Mouse (Mus musculus) MEL (cell line): Measurements from ENCODE around the gene Emilin2. TPM values are rescaled to one million over a fixed set of nuclear protein-coding genes. Genes with fewer than 3 reads are reported as not detected.

Source experiments
- DNase-seq: peaks from one replicate; pipeline ENCODE4 v3.0.0; 2011; ENCODE audit warnings: low read depth, low spot score
- H3K27ac ChIP-seq: 2 replicates; pipeline ENCODE4 v1.5.1; 2012; ENCODE audit warnings: low read depth, mild to moderate bottlenecking, control low read depth, low read length, moderate library complexity; ENCODE audit not compliant: control insufficient read depth
- H3K27me3 ChIP-seq, 2 experiments: fragments of 150-350 bp in 1 of 2; sonication (generic) in 1 of 2; 2 replicates each; pipeline ENCODE4 v1.6.1; 2012; ENCODE audit warnings: low read length in 2 of 2, mild to moderate bottlenecking in 2 of 2, improper control_type of control experiment in 1 of 2, moderate library complexity in 1 of 2; ENCODE audit not compliant: insufficient read depth in 2 of 2, control insufficient read depth in 1 of 2
- H3K36me3 ChIP-seq, 2 experiments: 2 replicates each; pipeline ENCODE4 v1.6.1; 2012 to 2014; ENCODE audit warnings: low read length in 2 of 2, improper control_type of control experiment in 1 of 2, inconsistent platforms in 1 of 2, mild to moderate bottlenecking in 1 of 2; ENCODE audit not compliant: insufficient read depth in 2 of 2, control insufficient read depth in 1 of 2
- H3K4me1 ChIP-seq, 2 experiments: fragments of 150-350 bp in 1 of 2; sonication (generic) in 1 of 2; 2 replicates each; pipeline ENCODE4 v1.6.1; 2012; ENCODE audit warnings: low read length in 2 of 2, improper control_type of control experiment in 1 of 2, mild to moderate bottlenecking in 1 of 2; ENCODE audit not compliant: insufficient read depth in 2 of 2, control insufficient read depth in 1 of 2
- H3K4me3 ChIP-seq, 2 experiments: fragments of 150-350 bp in 1 of 2; sonication (generic) in 1 of 2; 2 replicates each; pipeline ENCODE4 v1.5.1; 2012; ENCODE audit warnings: low read depth in 2 of 2, low read length in 2 of 2, mild to moderate bottlenecking in 2 of 2, moderate library complexity in 2 of 2, control low read depth in 1 of 2, improper control_type of control experiment in 1 of 2; ENCODE audit not compliant: control insufficient read depth in 1 of 2, insufficient read depth in 1 of 2
- H3K79me2 ChIP-seq: 2 replicates; pipeline ENCODE4 v1.6.1; 2012; ENCODE audit warnings: mild to moderate bottlenecking, low read length, moderate library complexity; ENCODE audit not compliant: control insufficient read depth, poor library complexity, insufficient read depth
- H3K9ac ChIP-seq: 2 replicates; pipeline ENCODE4 v1.6.1; 2012; ENCODE audit warnings: low read depth, mild to moderate bottlenecking, control low read depth, low read length, moderate library complexity; ENCODE audit not compliant: control insufficient read depth, poor library complexity, severe bottlenecking
- H3K9me3 ChIP-seq: fragments of 150-350 bp; sonication (generic); replicated peaks from 2 replicates; pipeline ENCODE4 v1.6.1; 2012; ENCODE audit warnings: mild to moderate bottlenecking, low read length, improper control_type of control experiment, moderate library complexity; ENCODE audit not compliant: insufficient read depth
- BHLHE40 ChIP-seq: IDR thresholded peaks from 2 replicates; pipeline ENCODE4 v1.6.1; 2012; ENCODE audit warnings: low read depth, mild to moderate bottlenecking, inconsistent platforms, low read length, improper control_type of control experiment, borderline replicate concordance
- CHD2 ChIP-seq: IDR thresholded peaks from 2 replicates; pipeline ENCODE4 v1.6.1; 2011; ENCODE audit warnings: low read length, improper control_type of control experiment
- EP300 ChIP-seq, 2 experiments: IDR thresholded peaks; 2 replicates each; pipeline ENCODE4 v1.6.1; 2011; ENCODE audit warnings: improper control_type of control experiment in 2 of 2, low read length in 2 of 2, low read depth in 1 of 2, mild to moderate bottlenecking in 1 of 2
- ETS1 ChIP-seq: IDR thresholded peaks from 2 replicates; pipeline ENCODE4 v1.6.1; 2012; ENCODE audit warnings: low read depth, mild to moderate bottlenecking, inconsistent platforms, low read length, improper control_type of control experiment, moderate library complexity
- JUND ChIP-seq: IDR thresholded peaks from 2 replicates; pipeline ENCODE4 v1.6.1; 2011; ENCODE audit warnings: low read depth, mild to moderate bottlenecking, improper control_type of control experiment, low read length
- MAFK ChIP-seq: IDR thresholded peaks from 2 replicates; pipeline ENCODE4 v1.6.1; 2011; ENCODE audit warnings: low read depth, mild to moderate bottlenecking, low read length, improper control_type of control experiment, borderline replicate concordance
- MAX ChIP-seq: IDR thresholded peaks from 2 replicates; pipeline ENCODE4 v1.6.1; 2011; ENCODE audit warnings: low read length, improper control_type of control experiment
- MXI1 ChIP-seq: IDR thresholded peaks from 2 replicates; pipeline ENCODE4 v1.6.1; 2011; ENCODE audit warnings: mild to moderate bottlenecking, low read depth, low read length, improper control_type of control experiment
- MYC ChIP-seq: IDR thresholded peaks from 2 replicates; pipeline ENCODE4 v1.6.1; 2011; ENCODE audit warnings: low read depth, mild to moderate bottlenecking, low read length, improper control_type of control experiment, moderate library complexity
- NELFE ChIP-seq: IDR thresholded peaks from 2 replicates; pipeline ENCODE4 v1.6.1; 2011; ENCODE audit warnings: low read depth, low read length, improper control_type of control experiment
- RAD21 ChIP-seq: IDR thresholded peaks from 2 replicates; pipeline ENCODE4 v1.6.1; 2011; ENCODE audit warnings: mild to moderate bottlenecking, low read depth, low read length, improper control_type of control experiment
- SIN3A ChIP-seq: IDR thresholded peaks from 2 replicates; pipeline ENCODE4 v1.6.1; 2012; ENCODE audit warnings: low read length, improper control_type of control experiment, inconsistent platforms
- TAL1 ChIP-seq: IDR thresholded peaks from 2 replicates; pipeline ENCODE4 v1.6.1; 2012; ENCODE audit warnings: mild to moderate bottlenecking, inconsistent platforms, low read length, moderate library complexity, mixed read lengths
- UBTF ChIP-seq: IDR thresholded peaks from 2 replicates; pipeline ENCODE4 v1.6.1; 2012; ENCODE audit warnings: low read depth, mild to moderate bottlenecking, inconsistent platforms, low read length, improper control_type of control experiment, moderate library complexity, borderline replicate concordance; ENCODE audit not compliant: insufficient read depth
- USF2 ChIP-seq, 2 experiments: IDR thresholded peaks; 2 replicates each; pipeline ENCODE4 v1.6.1; 2011 to 2012; ENCODE audit warnings: improper control_type of control experiment in 2 of 2, low read length in 2 of 2, borderline replicate concordance in 1 of 2, inconsistent platforms in 1 of 2, low read depth in 1 of 2, mild to moderate bottlenecking in 1 of 2; ENCODE audit not compliant: insufficient read depth in 1 of 2
- ZMIZ1 ChIP-seq: IDR thresholded peaks from 2 replicates; pipeline ENCODE4 v1.6.1; 2012; ENCODE audit warnings: low read depth, mild to moderate bottlenecking, inconsistent platforms, low read length, improper control_type of control experiment, moderate library complexity
- ZNF384 ChIP-seq: IDR thresholded peaks from 2 replicates; pipeline ENCODE4 v1.6.1; 2012; ENCODE audit warnings: low read depth, mild to moderate bottlenecking, inconsistent platforms, low read length, improper control_type of control experiment
- polyA plus RNA-seq, 2 experiments: library from polyadenylated mRNA; stranded (reverse) in 1 of 2; unstranded in 1 of 2; fragments of >175 nt in 1 of 2; fragments of >200 nt in 1 of 2; gene quantifications; 2 replicates each; pipeline versions ENCODE4 v1.2.1 to v1.2.4; 2012; ENCODE audit warnings: low replicate concordance in 2 of 2, low read depth in 1 of 2; ENCODE audit not compliant: insufficient read length in 2 of 2, insufficient read depth in 1 of 2, missing spikeins in 1 of 2
- total RNA-seq: library from RNA; depleted of rRNA; stranded (reverse); fragments of 300-350 nt; gene quantifications from 2 replicates; pipeline ENCODE4 v1.2.3, GENCODE M21; 2012

Emilin2 gene
- total and polyA plus RNA-seq, 3 experiments: 37.4 to 95.5 (median 92.6) TPM

DNA sequence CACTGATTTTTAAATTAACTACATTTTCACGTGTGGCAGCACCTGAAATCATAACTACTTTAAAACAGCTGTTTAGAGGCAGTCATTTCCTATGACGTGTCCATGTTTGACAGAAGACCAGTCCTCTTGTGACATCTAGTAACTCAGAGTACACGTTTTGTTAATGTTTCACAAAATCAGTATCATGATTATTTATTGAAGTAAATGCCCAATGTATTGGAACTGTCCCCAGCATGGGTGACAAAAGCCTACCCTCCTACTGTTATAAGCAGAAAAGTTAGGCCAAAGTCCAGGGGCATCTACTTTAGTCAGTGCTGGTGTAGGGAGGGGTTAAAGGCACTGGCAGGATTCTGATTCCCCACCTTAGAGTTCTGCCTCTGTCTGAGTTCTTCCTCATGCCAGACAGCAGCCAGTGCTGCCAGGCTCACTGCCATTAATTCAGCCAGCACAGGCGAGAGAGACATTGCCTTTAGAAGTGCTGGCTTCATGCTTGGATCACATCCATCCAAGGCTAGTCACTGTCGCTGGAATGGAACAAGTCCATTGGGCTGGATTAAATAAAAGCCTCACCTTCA lies 94.6 kb downstream of the Emilin2 start:
- DNase-seq: no peak
- Histone ChIP-seq H3K79me2 (peaks cover 36% of the 10 kb centered on the region), H3K4me1 (peaks cover 33 to 34% of the 10 kb centered on the region in 2 experiments), H3K9me3 (no peaks in the 10 kb centered on the region), H3K27ac (no peak overlapping the region), H3K4me3 (no peak overlapping the region), H3K36me3 (peaks cover 29 to 40% of the 10 kb centered on the region in 2 experiments), H3K9ac (no peak overlapping the region), H3K27me3 (no peaks in the 10 kb centered on the region)
- TF ChIP-seq RAD21 (no peak), MAFK (no peak), UBTF (no peak), EP300 (IDR thresholded peaks at IDR 0.05; ENCODE audit: low read depth in 1 of 2, low read length in 2 of 2) (no peak), TAL1 (no peak), JUND (no peak), NELFE (no peak)

DNA sequence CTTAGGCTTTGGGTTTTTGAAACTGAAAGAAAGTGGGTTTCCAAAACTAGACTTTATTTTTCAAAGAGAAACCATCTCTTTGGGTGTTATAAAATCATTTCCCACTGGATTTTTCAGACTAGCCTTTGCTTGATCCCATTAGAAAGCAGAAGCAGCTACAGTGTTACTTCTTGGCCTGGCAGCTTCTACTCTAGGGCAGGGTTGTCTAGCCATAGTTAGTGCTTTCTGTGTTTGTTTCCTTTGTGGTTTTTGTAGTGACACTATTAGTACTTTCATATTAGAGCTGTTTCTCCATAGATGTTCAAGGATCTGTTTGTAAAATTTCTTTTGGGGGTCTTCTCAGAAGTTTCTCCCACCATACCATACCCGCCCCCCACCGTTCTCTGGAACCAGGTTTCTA lies 95.5 kb downstream of the Emilin2 start:
- Histone ChIP-seq H3K9ac (peak overlapping the region; percentile 3; the same call in 1 of the 2 replicates), H3K27me3 (no peaks in the 10 kb centered on the region), H3K36me3 (peaks cover 27 to 44% of the 10 kb centered on the region in 2 experiments), H3K4me1 (peaks cover 33 to 37% of the 10 kb centered on the region in 2 experiments), H3K79me2 (peaks cover 36% of the 10 kb centered on the region), H3K9me3 (no peaks in the 10 kb centered on the region), H3K4me3 (peak overlapping the region in 1 of 2 experiments; percentile 60; a peak in 1 of 4 replicates), H3K27ac (no peak overlapping the region)
- 0 out of 4 replicates have a peak, but pooled peaks of 1 of the 2 experiments have one; percentile 0 for TF ChIP-seq USF2 (IDR thresholded peaks at IDR 0.05; ENCODE audit: borderline replicate concordance in 1 of 2, insufficient read depth in 1 of 2, low read depth in 1 of 2, low read length in 2 of 2)
- TF ChIP-seq SIN3A: no peak
- no peak for DNase-seq

DNA sequence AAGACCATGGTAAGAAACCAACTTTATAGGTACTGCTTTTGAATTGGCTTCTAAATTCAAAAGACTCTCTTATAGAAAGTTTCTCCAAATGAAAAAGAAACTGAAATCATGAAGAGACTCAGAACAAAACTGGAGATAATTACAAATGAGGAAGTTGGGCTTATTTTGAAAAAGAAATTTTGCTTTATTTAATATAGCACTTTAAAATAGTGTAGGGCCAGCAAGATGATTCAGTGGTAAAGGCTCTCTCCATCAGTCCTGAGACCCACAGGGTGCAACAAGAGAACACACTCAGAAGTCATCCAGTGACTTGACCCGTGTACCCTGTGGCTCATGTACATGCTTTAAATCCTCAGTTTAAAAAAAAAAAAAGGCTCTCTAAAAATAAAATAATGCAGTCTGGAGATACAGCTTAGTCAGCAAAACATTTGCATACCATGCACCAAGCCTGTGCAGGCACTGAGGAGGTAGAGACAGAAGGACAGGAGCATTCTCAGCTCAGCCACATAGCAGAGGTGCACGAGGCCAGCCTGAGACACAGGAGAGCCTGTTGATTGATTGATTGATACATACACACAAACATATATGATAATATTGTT lies 96.4 kb downstream of the Emilin2 start:
- Histone ChIP-seq H3K4me1 (peaks cover 40 to 41% of the 10 kb centered on the region in 2 experiments), H3K9ac (peak overlapping the region; percentile 58), H3K4me3 (peak overlapping the region; percentile 49 to 60), H3K36me3 (peaks cover 25 to 50% of the 10 kb centered on the region in 2 experiments), H3K79me2 (peaks cover 39% of the 10 kb centered on the region), H3K27me3 (no peaks in the 10 kb centered on the region), H3K27ac (peak overlapping the region; percentile 68), H3K9me3 (no peaks in the 10 kb centered on the region)
- TF ChIP-seq MAFK (peak; percentile 90), ZNF384 (peak; percentile 27; the same call in 1 of the 2 replicates), USF2 (IDR thresholded peaks at IDR 0.05; ENCODE audit: borderline replicate concordance in 1 of 2, insufficient read depth in 1 of 2, low read depth in 1 of 2, low read length in 2 of 2) (no peak), ETS1 (peak; percentile 50; the same call in 1 of the 2 replicates), CHD2 (no peak), MYC (no peak; the same call in 1 of the 2 replicates), BHLHE40 (no peak), ZMIZ1 (no peak), MAX (0 out of 2 replicates have a peak, but pooled peaks have one; percentile 7), MXI1 (no peak; the same call in 1 of the 2 replicates)
- peak; percentile 42 for DNase-seq
